Mouse (Mus musculus) forebrain, embryonic 14.5 days (tissue): ENCODE results near the gene Ankrd13c. TPM values are rescaled to one million over a fixed set of nuclear protein-coding genes. Genes with fewer than 3 reads are reported as not detected.
"Not testable (repeated sequence)": the region's sequence is repeated elsewhere in the genome, so short reads cannot be mapped to it uniquely, and the experiment has no call there.

ENCODE experiments used
- ATAC-seq: fragments of 200-750 bp; cut with Nextera tagmentation; 2 replicates; pipeline ENCODE4 v1.8.0; 2017; ENCODE audit warnings: mild to moderate bottlenecking, moderate library complexity
- DNase-seq: peaks from one replicate; pipeline ENCODE4 v3.0.0-alpha.2; 2015; ENCODE audit warnings: low spot score
- H3K27ac ChIP-seq: fragments of 300-500 bp; sonication (generic); 2 replicates; pipeline ENCODE4 v1.5.1; 2014; ENCODE audit warnings: low read depth, mild to moderate bottlenecking, control low read depth, low read length, moderate library complexity
- H3K27me3 ChIP-seq: fragments of 300-500 bp; sonication (generic); replicated peaks from 2 replicates; pipeline ENCODE4 v1.6.1; 2014; ENCODE audit warnings: low read length, control low read depth, mixed read lengths; ENCODE audit not compliant: control insufficient read depth, insufficient read depth
- H3K36me3 ChIP-seq: fragments of 300-500 bp; sonication (generic); 2 replicates; pipeline ENCODE4 v1.6.1; 2014; ENCODE audit warnings: low read length, control low read depth; ENCODE audit not compliant: control insufficient read depth, insufficient read depth
- H3K4me1 ChIP-seq: fragments of 300-500 bp; sonication (generic); 2 replicates; pipeline ENCODE4 v1.6.1; 2014; ENCODE audit warnings: antibody characterized with exemption, low read length, control low read depth; ENCODE audit not compliant: control insufficient read depth, insufficient read depth
- H3K4me2 ChIP-seq: fragments of 300-500 bp; sonication (generic); 2 replicates; pipeline ENCODE4 v1.6.1; 2014; ENCODE audit warnings: mild to moderate bottlenecking, control low read depth, low read length
- H3K4me3 ChIP-seq: fragments of 300-500 bp; sonication (generic); 2 replicates; pipeline ENCODE4 v1.5.1; 2014; ENCODE audit warnings: low read depth, low read length, control low read depth
- H3K9ac ChIP-seq: fragments of 300-500 bp; sonication (generic); 2 replicates; pipeline ENCODE4 v1.6.1; 2014; ENCODE audit warnings: mild to moderate bottlenecking, low read length, control low read depth, moderate library complexity
- H3K9me3 ChIP-seq: fragments of 300-500 bp; sonication (generic); replicated peaks from 2 replicates; pipeline ENCODE4 v1.6.1; 2016; ENCODE audit warnings: low read length, control low read depth, mixed read lengths; ENCODE audit not compliant: control insufficient read depth
- WGBS: fragments of 180-500 bp; shearing (Covaris S2); extraction: QIAGEN DNeasy Blood & Tissue Kit; methylation state at CpG from one replicate; pipeline ENCODE4 v1.1.7; 2014; 5-methylcytosine and 5-hydroxymethylcytosine counted together
- polyA plus RNA-seq: library from polyadenylated mRNA; unstranded; fragments of >200 nt; fragmentation: Nextera tagmentation; extraction: Ambion mirVana; gene quantifications from 2 replicates; pipeline ENCODE4 v1.2.1, GENCODE M21; 2014

The Ankrd13c gene
- polyA plus RNA-seq, 1 experiment from 2014 or later: 16.7 TPM

- WGBS: 84% methylated on average over 3 of the region's 3 CpGs
- H3K4me3 ChIP-seq: no peak overlapping the region
- H3K36me3 ChIP-seq: no peaks in the 10 kb centered on the region
- DNase-seq (no peak), ATAC-seq (no peak)
- H3K4me1 ChIP-seq: peaks cover 6% of the 10 kb centered on the region; the same call in 1 of the 2 replicates
- no peak overlapping the region for H3K4me2 ChIP-seq
- no peaks in the 10 kb centered on the region for H3K27me3 ChIP-seq
- H3K9me3 ChIP-seq: no peaks in the 10 kb centered on the region
- H3K27ac ChIP-seq: no peak overlapping the region
- no peak overlapping the region for H3K9ac ChIP-seq
These were observed 23.7 kb upstream of the Ankrd13c start for GRCm38 (mm10) chr3:157923268-157923835.

- under 1% methylated on average over 30 of the region's 30 CpGs for WGBS
- Histone ChIP-seq H3K4me3 (peak within 1 kb of the TSS; percentile 49), H3K4me1 (peaks cover 6% of the 10 kb centered on the region; the same call in 1 of the 2 replicates), H3K9ac (peak within 1 kb of the TSS; percentile 57), H3K36me3 (no peaks in the 10 kb centered on the region), H3K27me3 (no peaks in the 10 kb centered on the region), H3K4me2 (peak within 1 kb of the TSS; percentile 94), H3K9me3 (no peaks in the 10 kb centered on the region), H3K27ac (no peak within 1 kb of the TSS)
- peak; percentile 92 for DNase-seq
- peak; percentile 100 for ATAC-seq
These were observed 22.2 kb upstream of the Ankrd13c start, which contains the start of gene Cth for GRCm38 (mm10) chr3:157924692-157925328. TSS of gene Cth (minus strand) at chr3:157925077.

DNA sequence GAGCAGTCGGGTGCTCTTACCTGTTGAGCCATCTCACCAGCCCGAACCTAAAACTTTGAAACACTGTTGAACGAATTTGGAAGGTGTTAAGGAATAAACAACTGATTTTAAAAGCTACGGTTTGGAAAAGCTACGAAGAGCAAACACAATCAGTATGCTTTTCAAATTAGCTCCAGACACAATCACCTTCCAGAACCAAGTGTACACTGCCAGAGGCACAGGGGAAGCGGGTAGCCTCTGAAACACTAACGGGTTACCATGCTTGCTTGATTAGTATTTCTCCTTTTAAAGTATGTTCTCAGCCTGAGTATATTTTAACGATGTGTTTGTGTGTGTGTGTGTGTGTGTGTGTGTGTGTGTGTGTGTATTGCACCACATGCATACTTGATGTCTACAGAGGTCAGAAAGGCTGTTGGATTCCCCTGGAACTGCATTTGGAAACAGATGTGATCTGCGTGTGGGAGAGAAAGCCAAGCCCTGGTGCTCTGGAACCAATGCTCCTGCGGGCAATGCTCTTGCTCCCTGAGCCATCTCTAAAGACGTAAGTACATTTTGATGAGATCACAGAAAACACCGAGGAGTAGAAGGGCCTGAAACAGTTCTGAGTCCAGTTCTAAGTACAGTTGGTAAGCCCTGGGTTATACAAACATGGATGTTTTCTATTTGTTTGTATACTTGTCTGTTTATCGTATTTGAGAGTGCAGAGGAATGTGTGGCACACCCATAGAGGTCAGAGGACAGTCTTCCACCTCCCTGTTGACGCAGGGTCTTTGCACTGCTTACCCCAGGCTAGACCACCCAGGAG, 21.1 kb upstream of the Ankrd13c start:
- no peak overlapping the region for H3K9ac ChIP-seq
- ATAC-seq: no peak
- no peaks in the 10 kb centered on the region for H3K9me3 ChIP-seq
- H3K27ac ChIP-seq: no peak overlapping the region
- WGBS: 74% methylated on average over 14 of the region's 14 CpGs
- H3K4me3 ChIP-seq: no peak overlapping the region
- DNase-seq: no peak
- H3K4me2 ChIP-seq: no peak overlapping the region
- no peaks in the 10 kb centered on the region for H3K36me3 ChIP-seq
- no peaks in the 10 kb centered on the region for H3K27me3 ChIP-seq
- H3K4me1 ChIP-seq: peaks cover 6% of the 10 kb centered on the region; the same call in 1 of the 2 replicates

DNA sequence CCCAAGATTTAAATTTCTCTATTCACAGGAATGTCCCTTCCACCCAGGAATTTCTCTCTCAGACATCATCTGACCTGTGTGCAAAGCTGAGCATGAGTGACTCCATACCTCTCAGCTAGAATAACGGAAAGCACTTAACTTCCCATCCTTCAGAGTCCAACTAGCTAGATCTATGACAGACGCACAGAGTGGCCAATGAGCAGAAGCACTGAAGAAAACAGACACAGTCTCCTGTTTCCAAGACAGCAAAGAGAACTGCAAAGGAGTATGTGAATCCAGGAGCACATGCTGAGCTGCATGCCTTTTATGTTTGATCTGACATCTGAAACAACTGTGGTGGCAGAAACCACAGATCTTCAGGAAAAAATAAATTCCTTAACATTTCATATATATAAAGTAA, 20.3 kb upstream of the Ankrd13c start:
- 70% methylated on average over 2 of the region's 2 CpGs for WGBS
- H3K27ac ChIP-seq: no peak overlapping the region
- DNase-seq (no peak), ATAC-seq (no peak)
- no peaks in the 10 kb centered on the region for H3K36me3 ChIP-seq
- H3K4me1 ChIP-seq: peaks cover 6% of the 10 kb centered on the region; the same call in 1 of the 2 replicates
- no peaks in the 10 kb centered on the region for H3K9me3 ChIP-seq
- no peak overlapping the region for H3K4me3 ChIP-seq
- no peak overlapping the region for H3K4me2 ChIP-seq
- no peak overlapping the region for H3K9ac ChIP-seq
- no peaks in the 10 kb centered on the region for H3K27me3 ChIP-seq

DNA sequence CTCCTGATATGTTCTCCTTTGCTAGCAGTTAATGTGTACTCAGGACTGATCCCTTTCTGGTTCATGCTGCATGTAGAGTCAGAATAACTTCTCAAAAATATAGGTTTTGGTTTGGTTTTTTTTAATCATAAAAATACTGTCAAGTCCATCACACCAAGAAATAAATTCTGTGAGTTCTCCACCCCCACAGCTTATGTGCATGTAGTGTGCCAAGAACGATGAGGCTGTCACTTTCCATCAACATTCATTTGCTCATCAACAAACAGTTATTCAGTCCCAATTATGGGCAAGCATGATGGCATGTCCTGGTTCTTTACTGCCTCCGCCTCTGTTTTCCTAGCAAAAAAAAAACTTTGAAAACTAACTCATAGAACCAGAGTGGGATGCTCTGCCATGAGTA, 18.3 kb upstream of the Ankrd13c start:
- DNase-seq: no peak
- WGBS: 90% methylated on average over 2 of the region's 2 CpGs
- Histone ChIP-seq H3K4me1 (peaks cover 6% of the 10 kb centered on the region; the same call in 1 of the 2 replicates), H3K9me3 (no peaks in the 10 kb centered on the region), H3K9ac (no peak overlapping the region), H3K4me3 (no peak overlapping the region), H3K36me3 (no peaks in the 10 kb centered on the region), H3K27ac (no peak overlapping the region), H3K4me2 (no peak overlapping the region), H3K27me3 (no peaks in the 10 kb centered on the region)
- ATAC-seq: no peak

DNA sequence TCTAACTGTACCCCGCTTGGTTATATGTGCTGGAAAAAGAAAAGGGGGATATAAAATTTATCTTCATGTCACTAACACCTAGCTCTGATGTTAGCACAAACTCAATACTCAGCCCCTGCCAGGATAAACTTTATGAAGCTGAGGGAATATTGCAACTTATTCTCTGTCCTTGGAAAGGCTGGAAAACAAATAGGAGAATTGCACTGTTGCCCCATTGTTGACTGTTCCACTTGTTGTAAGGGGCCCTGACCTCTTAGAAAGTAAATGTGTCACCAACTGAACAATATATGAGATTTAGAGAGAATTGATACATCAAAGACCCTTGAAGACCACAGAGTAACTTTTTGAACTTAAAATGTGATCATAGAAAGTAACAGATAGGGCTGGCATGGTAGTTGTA, 17.6 kb upstream of the Ankrd13c start:
- no peak overlapping the region for H3K9ac ChIP-seq
- H3K36me3 ChIP-seq: no peaks in the 10 kb centered on the region
- H3K4me2 ChIP-seq: no peak overlapping the region
- H3K4me3 ChIP-seq: no peak overlapping the region
- no peak for ATAC-seq
- WGBS: 91% methylated on average over 1 of the region's 1 CpGs
- peaks cover 3% of the 10 kb centered on the region; the same call in 1 of the 2 replicates for H3K4me1 ChIP-seq
- H3K9me3 ChIP-seq: no peaks in the 10 kb centered on the region
- no peak for DNase-seq
- no peaks in the 10 kb centered on the region for H3K27me3 ChIP-seq
- H3K27ac ChIP-seq: no peak overlapping the region

DNA sequence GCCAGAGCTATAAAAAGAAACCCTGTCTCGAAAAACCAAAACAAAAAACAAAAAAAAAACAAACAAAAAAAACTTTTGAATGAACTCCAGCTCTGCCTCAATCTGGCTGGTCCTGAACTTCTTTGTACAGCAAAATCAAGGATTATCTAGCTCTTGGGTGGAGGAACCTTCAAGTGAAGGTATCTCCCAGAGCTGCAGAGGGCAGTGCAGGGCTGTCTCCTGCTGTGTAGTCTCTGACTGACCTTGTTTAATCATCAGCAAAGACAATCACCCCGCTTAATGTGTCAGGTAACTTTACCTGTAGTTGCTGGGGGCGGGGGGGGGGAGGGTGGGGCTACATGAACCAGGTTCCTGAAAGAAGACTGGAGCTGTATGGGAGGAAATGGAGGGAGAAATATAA, 15.4 kb upstream of the Ankrd13c start:
- Histone ChIP-seq H3K36me3 (no peaks in the 10 kb centered on the region), H3K9me3 (no peaks in the 10 kb centered on the region), H3K4me3 (no peak overlapping the region), H3K4me1 (no peaks in the 10 kb centered on the region), H3K4me2 (no peak overlapping the region), H3K9ac (no peak overlapping the region), H3K27me3 (no peaks in the 10 kb centered on the region), H3K27ac (no peak overlapping the region)
- ATAC-seq (no peak), DNase-seq (no peak)
- WGBS: 57% methylated on average over 3 of the region's 3 CpGs

GRCm38 (mm10) chr3:157932074-157932473, 15.0 kb upstream of the Ankrd13c start:
- ATAC-seq (no peak), DNase-seq (no peak)
- no peak overlapping the region for H3K27ac ChIP-seq
- H3K36me3 ChIP-seq: no peaks in the 10 kb centered on the region
- no peaks in the 10 kb centered on the region for H3K4me1 ChIP-seq
- H3K9me3 ChIP-seq: no peaks in the 10 kb centered on the region
- no peak overlapping the region for H3K9ac ChIP-seq
- no peak overlapping the region for H3K4me2 ChIP-seq
- no peaks in the 10 kb centered on the region for H3K27me3 ChIP-seq
- no peak overlapping the region for H3K4me3 ChIP-seq
- WGBS: 47% methylated on average over 3 of the region's 3 CpGs

GRCm38 (mm10) chr3:157933223-157933622, 13.8 kb upstream of the Ankrd13c start:
- H3K9me3 ChIP-seq, H3K9ac ChIP-seq, H3K4me2 ChIP-seq, H3K4me3 ChIP-seq, ATAC-seq, H3K36me3 ChIP-seq, H3K27me3 ChIP-seq, H3K27ac ChIP-seq, DNase-seq, H3K4me1 ChIP-seq: not testable (repeated sequence)
- WGBS: 65% methylated on average over 5 of the region's 6 CpGs
